In genomic region chr4:155783486-155784080, GRCm38 (mm10) we compare ENCODE assay signal across 8 mouse cellular contexts. TPM values are rescaled to one million over a fixed set of nuclear protein-coding genes. Genes with fewer than 3 reads are reported as not detected.
A peak's percentile ranks its signal among the peaks of the same experiment; 100 is the strongest.
DNase-seq lines count a peak whose midpoint lies in the region; ATAC-seq and TF ChIP-seq lines count a peak whose summit lies in the region.

No protein-coding gene starts in this region.

- no peak overlapping the region for H3K27ac ChIP-seq in embryonic facial prominence, embryonic 11.5 days (replicated peaks; ENCODE audit: low read depth, low read length)
- peak overlapping the region; percentile 83 for H3K27ac ChIP-seq in hindbrain, postnatal 0 days
- peak overlapping the region; percentile 95 for H3K27ac ChIP-seq in midbrain, embryonic 15.5 days

- DNase-seq in kidney, adult 9 months = peak; percentile 79
- no peak for DNase-seq in kidney, adult 18-20 months
- DNase-seq in embryonic facial prominence, embryonic 11.5 days (ENCODE audit: low spot score) = no peak
- DNase-seq in hindbrain, postnatal 0 days (ENCODE audit: low spot score) = no peak
- no peak for DNase-seq in layer of hippocampus, adult 9-10 months (ENCODE audit: low spot score)
- no peak for DNase-seq in gastrocnemius, postnatal 25 days

- 41% methylated on average over 16 of the region's 16 CpGs for WGBS in embryonic facial prominence, embryonic 11.5 days
- 30% methylated on average over 16 of the region's 16 CpGs for WGBS in hindbrain, postnatal 0 days
- 33% methylated on average over 16 of the region's 16 CpGs for WGBS in midbrain, embryonic 15.5 days

- peak overlapping the region; percentile 83 for H3K9ac ChIP-seq in embryonic facial prominence, embryonic 11.5 days (replicated peaks; ENCODE audit: low read length)
- H3K9ac ChIP-seq in hindbrain, postnatal 0 days (replicated peaks; ENCODE audit: low read length) = peak overlapping the region; percentile 67
- peak overlapping the region; percentile 87 for H3K9ac ChIP-seq in midbrain, embryonic 15.5 days

- ATAC-seq in embryonic facial prominence, embryonic 11.5 days (replicated peaks; ENCODE audit: insufficient number of reproducible peaks, low FRiP score, low TSS enrichment, low read depth) = no peak
- 0 out of 2 replicates have a peak, but pooled peaks have one; percentile 4 for ATAC-seq in hindbrain, postnatal 0 days
- ATAC-seq in midbrain, embryonic 15.5 days (replicated peaks) = peak; percentile 3
- ATAC-seq in inflammation-experienced regulatory T-cells, adult 6 months = no peak

- H3K36me3 ChIP-seq in embryonic facial prominence, embryonic 11.5 days (replicated peaks; ENCODE audit: control insufficient read depth, insufficient read depth, low read depth, low read length) = no peaks in the 10 kb centered on the region
- no peaks in the 10 kb centered on the region for H3K36me3 ChIP-seq in hindbrain, postnatal 0 days (ENCODE audit: insufficient read depth, low read length)
- H3K36me3 ChIP-seq in midbrain, embryonic 15.5 days (replicated peaks) = no peaks in the 10 kb centered on the region

- H3K4me3 ChIP-seq in embryonic facial prominence, embryonic 11.5 days (ENCODE audit: low read depth, low read length) = peak overlapping the region; percentile 52
- H3K4me3 ChIP-seq in hindbrain, postnatal 0 days (ENCODE audit: low read length) = peak overlapping the region; percentile 50
- peak overlapping the region; percentile 69 for H3K4me3 ChIP-seq in midbrain, embryonic 15.5 days

- H3K4me2 ChIP-seq in embryonic facial prominence, embryonic 11.5 days (ENCODE audit: low read depth, low read length) = peak overlapping the region; percentile 74; the same call in 1 of the 2 replicates
- peak overlapping the region; percentile 61 for H3K4me2 ChIP-seq in hindbrain, postnatal 0 days (ENCODE audit: low read depth, low read length)
- H3K4me2 ChIP-seq in midbrain, embryonic 15.5 days = peak overlapping the region; percentile 79

- no peaks in the 10 kb centered on the region for H3K27me3 ChIP-seq in embryonic facial prominence, embryonic 11.5 days (ENCODE audit: control insufficient read depth, insufficient read depth, low read length)
- H3K27me3 ChIP-seq in hindbrain, postnatal 0 days (ENCODE audit: insufficient read depth, low read length) = no peaks in the 10 kb centered on the region
- no peaks in the 10 kb centered on the region for H3K27me3 ChIP-seq in midbrain, embryonic 15.5 days (replicated peaks)

- no peak for TF ChIP-seq CTCF in hindbrain, postnatal 0 days (IDR thresholded peaks at IDR 0.05; ENCODE audit: low read depth)

- H3K9me3 ChIP-seq in embryonic facial prominence, embryonic 11.5 days (replicated peaks; ENCODE audit: control insufficient read depth, low read length) = no peaks in the 10 kb centered on the region
- H3K9me3 ChIP-seq in hindbrain, postnatal 0 days (ENCODE audit: low read length) = no peaks in the 10 kb centered on the region
- H3K9me3 ChIP-seq in midbrain, embryonic 15.5 days = no peaks in the 10 kb centered on the region

- no peaks in the 10 kb centered on the region for H3K4me1 ChIP-seq in embryonic facial prominence, embryonic 11.5 days (ENCODE audit: control insufficient read depth, insufficient read depth, low read length)
- H3K4me1 ChIP-seq in hindbrain, postnatal 0 days (ENCODE audit: insufficient read depth, low read length) = no peaks in the 10 kb centered on the region; the same call in 1 of the 2 replicates
- H3K4me1 ChIP-seq in midbrain, embryonic 15.5 days = peaks cover 17% of the 10 kb centered on the region

RNA-seq across cellular contexts. Expression of gene Tmem88b, which starts 2.1 kb away (rescaled TPM):
- polyA plus RNA-seq in embryonic facial prominence, embryonic 11.5 days (2014; fragmentation: Nextera tagmentation; extraction: Ambion mirVana) = 0.18 and 0.26 TPM in 2 replicates
- 0.86 and 2.3 TPM in 2 replicates for total RNA-seq in hindbrain, postnatal 0 days (2014; rRNA removed)
- polyA plus RNA-seq in hindbrain, postnatal 0 days (2015; fragmentation: Nextera tagmentation; extraction: Ambion mirVana) = 1.0 and 1.2 TPM in 2 replicates
- 0.93 and 1.2 TPM in 2 replicates for polyA plus RNA-seq in midbrain, embryonic 15.5 days (2015; fragmentation: Nextera tagmentation; extraction: Ambion mirVana)
- total RNA-seq in gastrocnemius, postnatal 25 days (2021) = under 1 TPM; 0.88 to 0.92 TPM
- polyA plus RNA-seq in inflammation-experienced regulatory T-cells, adult 6 months (2017; shearing (Covaris generic)) = not detected

RNA-seq across cellular contexts. Expression of gene Ankrd65, which starts 6.7 kb away (rescaled TPM):
- polyA plus RNA-seq in embryonic facial prominence, embryonic 11.5 days (2014; fragmentation: Nextera tagmentation; extraction: Ambion mirVana) = not detected in 2 replicates
- total RNA-seq in hindbrain, postnatal 0 days (2014; rRNA removed) = not detected in 2 replicates
- polyA plus RNA-seq in hindbrain, postnatal 0 days (2015; fragmentation: Nextera tagmentation; extraction: Ambion mirVana) = not detected in 2 replicates
- polyA plus RNA-seq in midbrain, embryonic 15.5 days (2015; fragmentation: Nextera tagmentation; extraction: Ambion mirVana) = not detected in 2 replicates
- total RNA-seq in gastrocnemius, postnatal 25 days (2021) = not detected
- not detected for polyA plus RNA-seq in inflammation-experienced regulatory T-cells, adult 6 months (2017; shearing (Covaris generic))

RNA-seq across cellular contexts. Expression of gene Vwa1, which starts 9.1 kb away (rescaled TPM):
- 4.7 and 5.9 TPM in 2 replicates for polyA plus RNA-seq in embryonic facial prominence, embryonic 11.5 days (2014; fragmentation: Nextera tagmentation; extraction: Ambion mirVana)
- total RNA-seq in hindbrain, postnatal 0 days (2014; rRNA removed) = 43.3 and 55.5 TPM in 2 replicates
- 27.8 and 29.4 TPM in 2 replicates for polyA plus RNA-seq in hindbrain, postnatal 0 days (2015; fragmentation: Nextera tagmentation; extraction: Ambion mirVana)
- 31.5 and 33.5 TPM in 2 replicates for polyA plus RNA-seq in midbrain, embryonic 15.5 days (2015; fragmentation: Nextera tagmentation; extraction: Ambion mirVana)
- total RNA-seq in gastrocnemius, postnatal 25 days (2021) = 1 to 10 TPM; 5.0 to 5.4 TPM
- under 1 TPM in 1 of 3 experiments, not detected in 2; 0.09 TPM for polyA plus RNA-seq in inflammation-experienced regulatory T-cells, adult 6 months (2017; shearing (Covaris generic))

RNA-seq across cellular contexts. Expression of gene Mrpl20, which starts 19.1 kb away (rescaled TPM):
- polyA plus RNA-seq in embryonic facial prominence, embryonic 11.5 days (2014; fragmentation: Nextera tagmentation; extraction: Ambion mirVana) = 250 and 256 TPM in 2 replicates
- 75.4 and 87.5 TPM in 2 replicates for total RNA-seq in hindbrain, postnatal 0 days (2014; rRNA removed)
- polyA plus RNA-seq in hindbrain, postnatal 0 days (2015; fragmentation: Nextera tagmentation; extraction: Ambion mirVana) = 303 and 310 TPM in 2 replicates
- polyA plus RNA-seq in midbrain, embryonic 15.5 days (2015; fragmentation: Nextera tagmentation; extraction: Ambion mirVana) = 242 and 244 TPM in 2 replicates
- total RNA-seq in gastrocnemius, postnatal 25 days (2021) = 10 to 100 TPM; 45.1 to 47.7 TPM
- polyA plus RNA-seq in inflammation-experienced regulatory T-cells, adult 6 months (2017; shearing (Covaris generic)) = 100 to 1,000 TPM; 105 to 200 (median 117) TPM

RNA-seq across cellular contexts. Expression of gene Atad3a, which starts 22.7 kb away (rescaled TPM):
- polyA plus RNA-seq in embryonic facial prominence, embryonic 11.5 days (2014; fragmentation: Nextera tagmentation; extraction: Ambion mirVana) = 79.0 and 87.2 TPM in 2 replicates
- 65.7 and 83.4 TPM in 2 replicates for total RNA-seq in hindbrain, postnatal 0 days (2014; rRNA removed)
- 68.8 and 72.2 TPM in 2 replicates for polyA plus RNA-seq in hindbrain, postnatal 0 days (2015; fragmentation: Nextera tagmentation; extraction: Ambion mirVana)
- polyA plus RNA-seq in midbrain, embryonic 15.5 days (2015; fragmentation: Nextera tagmentation; extraction: Ambion mirVana) = 93.4 and 99.2 TPM in 2 replicates
- 10 to 100 TPM; 26.3 to 31.4 TPM for total RNA-seq in gastrocnemius, postnatal 25 days (2021)
- 10 to 100 TPM in 2 of 3 experiments, 1 to 10 TPM in 1; 9.8 to 27.2 (median 21.7) TPM for polyA plus RNA-seq in inflammation-experienced regulatory T-cells, adult 6 months (2017; shearing (Covaris generic))

Comparison
In these comparisons a context has a peak if more than half of its experiments do, and no peak if none do; other contexts are left out.
1. ATAC-seq: peak in hindbrain, postnatal 0 days (single experiment) and midbrain, embryonic 15.5 days (single experiment); none in embryonic facial prominence, embryonic 11.5 days (single experiment) and inflammation-experienced regulatory T-cells, adult 6 months (single experiment).
2. Peak in every context shown above with its lines, with median percentiles within 50 percentile points of each other: H3K4me2 ChIP-seq, H3K4me3 ChIP-seq and H3K9ac ChIP-seq.